Mouse (Mus musculus): ENCODE results near the gene Gm9837. TPM values are rescaled to one million over a fixed set of nuclear protein-coding genes. Genes with fewer than 3 reads are reported as not detected.

Gene Gm9837
- total RNA-seq, 2 experiments from 2014 or later, result not detected

- Histone ChIP-seq H3K4me3 (no peak overlapping the region), H3K27ac (no peak overlapping the region)
- no peak for DNase-seq
- intact Hi-C loops (cut with DNase I), result no loop called here
- TF ChIP-seq CTCF (IDR thresholded peaks at IDR 0.05), result no peak
These were observed 10.9 kb upstream of the Gm9837 start for GRCm38 (mm10) chr11:53481088-53481730.

DNA sequence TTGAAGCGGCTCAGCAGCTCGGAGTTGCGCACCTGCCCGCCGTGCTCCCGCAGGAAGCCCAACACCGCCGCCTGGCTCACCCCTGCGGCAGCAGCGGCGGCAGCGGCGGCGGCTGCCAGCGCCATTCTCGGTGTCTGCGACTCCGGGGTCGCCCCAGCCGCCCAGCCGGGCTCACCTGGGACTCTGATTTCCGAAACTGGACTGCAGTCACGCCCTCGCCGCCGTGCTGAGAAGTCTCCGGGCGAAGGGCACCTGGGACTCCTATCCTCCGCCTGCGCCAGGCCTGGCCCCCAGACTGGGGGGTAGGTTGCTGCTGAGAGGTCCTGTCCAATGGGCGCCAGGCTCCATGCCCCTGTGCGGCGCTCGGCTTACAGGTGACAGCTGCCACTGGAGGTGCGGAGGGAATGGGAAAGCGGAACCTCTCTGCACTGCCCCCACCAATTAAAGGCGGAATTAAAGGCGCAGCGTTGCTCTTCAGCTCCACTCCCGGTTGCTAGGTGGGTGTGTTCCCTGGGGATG, 9.6 kb upstream of the Gm9837 start, which contains the start of the genes Gm9945 and Sowaha:
Gene Gm9945 (plus strand): TSS at position 384 of the 519 bp plus-strand sequence.
Gene Sowaha (minus strand): TSS at position 492 of the 519 bp plus-strand sequence.
- Histone ChIP-seq H3K27ac (peak within 1 kb of the TSS; percentile 56), H3K4me3 (peak within 1 kb of the TSS; percentile 79)
- intact Hi-C loops (cut with DNase I), result no loop called here
- DNase-seq, result peak; percentile 61
- TF ChIP-seq CTCF (IDR thresholded peaks at IDR 0.05), result peak; percentile 38

DNA sequence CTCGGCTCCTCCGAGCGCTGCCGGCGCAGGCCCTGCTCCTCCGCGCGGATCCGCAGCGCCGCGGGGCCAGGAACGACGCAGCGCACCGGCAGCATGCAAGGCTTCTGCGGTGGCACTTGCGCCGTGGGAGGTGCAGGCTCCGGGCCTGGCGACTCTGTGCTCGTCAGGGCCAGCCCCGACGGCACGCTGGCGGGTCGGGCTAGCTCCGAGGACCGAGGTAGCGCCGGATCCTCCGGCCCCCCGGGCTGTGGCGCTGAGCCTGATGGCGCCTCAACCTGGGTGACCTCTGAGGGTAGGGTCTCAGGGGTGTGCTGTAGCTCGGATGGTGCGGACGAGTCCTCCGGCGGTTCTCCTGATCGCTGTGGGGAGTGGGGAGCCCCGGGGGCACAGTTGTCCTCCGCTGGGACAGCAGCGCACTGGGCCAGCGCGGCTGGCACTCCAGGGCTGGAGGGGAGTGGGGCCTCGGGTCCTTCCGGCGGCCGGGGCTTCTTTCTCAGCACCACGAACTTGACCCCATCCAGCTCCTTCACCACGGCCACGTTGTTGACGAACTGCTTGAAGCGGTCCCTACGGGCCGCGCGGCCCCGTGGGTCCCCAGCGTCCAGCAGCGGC, 9.0 kb upstream of the Gm9837 start:
- peak overlapping the region; percentile 56; the same call in 1 of the 2 replicates for H3K27ac ChIP-seq
- peak overlapping the region; percentile 79 for H3K4me3 ChIP-seq
- intact Hi-C loops (cut with DNase I), result no loop called here
- TF ChIP-seq CTCF (IDR thresholded peaks at IDR 0.05), result no peak
- DNase-seq, result peak; percentile 42

- intact Hi-C loops (cut with DNase I), result no loop called here
- Histone ChIP-seq H3K4me3 (peak overlapping the region; percentile 79), H3K27ac (no peak overlapping the region)
- DNase-seq, result no peak
- TF ChIP-seq CTCF (IDR thresholded peaks at IDR 0.05), result no peak
These were observed 8.3 kb upstream of the Gm9837 start for GRCm38 (mm10) chr11:53478383-53479170.

DNA sequence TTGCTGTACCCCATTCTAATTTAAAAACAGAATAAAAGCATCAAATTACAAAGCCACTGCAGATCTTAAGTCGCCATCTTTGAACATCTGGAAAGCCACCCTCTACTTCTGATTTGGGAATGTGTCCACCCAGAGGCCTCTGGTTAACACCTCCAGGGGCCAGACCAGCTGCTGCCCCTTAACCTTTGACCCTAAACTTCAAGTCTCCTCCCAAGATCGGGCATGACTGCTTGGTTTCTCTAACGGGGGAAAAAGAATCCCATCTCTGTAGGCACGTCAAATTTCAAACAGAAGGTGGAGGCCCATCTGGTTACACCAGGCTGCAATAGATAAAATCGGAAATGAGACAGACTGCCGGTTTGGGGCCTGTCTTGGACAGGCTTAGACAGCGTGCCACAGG, 7.6 kb upstream of the Gm9837 start:
- no peak for DNase-seq
- TF ChIP-seq CTCF (IDR thresholded peaks at IDR 0.05), result no peak
- H3K27ac ChIP-seq, result no peak overlapping the region
- intact Hi-C loops (cut with DNase I), result no loop called here
- H3K4me3 ChIP-seq, result no peak overlapping the region

DNA sequence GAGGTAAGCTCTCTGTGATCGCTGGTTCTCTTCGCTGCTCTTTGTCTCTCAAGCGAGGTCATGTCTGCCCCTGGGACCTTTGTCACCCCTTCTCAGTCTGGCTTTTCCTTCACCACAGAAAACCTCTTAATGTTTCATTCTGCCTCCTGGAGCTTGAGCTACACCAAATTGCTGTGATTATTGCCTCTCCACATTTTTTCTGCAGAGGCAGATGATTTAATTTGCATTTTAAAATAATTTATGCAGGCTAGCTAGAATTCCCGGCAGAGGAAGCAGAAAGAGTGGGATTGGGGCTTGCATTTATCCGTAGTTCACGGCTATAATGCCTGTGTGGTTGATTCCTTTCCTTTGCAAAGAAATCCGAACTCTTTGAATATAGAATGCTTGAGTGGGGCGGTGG, 5.3 kb upstream of the Gm9837 start:
- DNase-seq, result no peak
- Histone ChIP-seq H3K27ac (no peak overlapping the region), H3K4me3 (no peak overlapping the region)
- intact Hi-C loops (cut with DNase I), result no loop called here
- TF ChIP-seq CTCF (IDR thresholded peaks at IDR 0.05), result no peak

DNA sequence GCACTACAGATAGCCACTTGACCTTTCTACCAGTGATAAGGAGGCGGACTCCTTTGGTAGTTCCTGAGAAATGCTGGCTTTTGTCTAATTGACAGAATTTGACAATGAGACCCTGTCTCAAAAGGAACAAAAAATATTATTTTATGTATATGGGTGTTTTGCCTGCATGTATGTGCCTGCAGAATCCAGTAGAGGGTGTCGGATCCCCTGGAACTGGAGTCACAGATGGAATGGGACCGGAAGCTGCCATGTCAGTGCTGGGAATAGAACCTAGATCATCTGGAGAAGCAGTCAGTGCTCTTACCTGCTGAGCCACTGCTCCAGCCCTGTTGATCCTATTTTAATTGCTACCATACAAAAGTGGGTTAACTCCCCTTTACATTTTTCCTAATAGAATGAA, 2.4 kb upstream of the Gm9837 start:
- intact Hi-C loops (cut with DNase I), result no loop called here
- TF ChIP-seq CTCF (IDR thresholded peaks at IDR 0.05), result peak; percentile 18; the same call in 1 of the 2 replicates
- H3K27ac ChIP-seq, result no peak overlapping the region
- no peak for DNase-seq
- H3K4me3 ChIP-seq, result no peak overlapping the region

DNA sequence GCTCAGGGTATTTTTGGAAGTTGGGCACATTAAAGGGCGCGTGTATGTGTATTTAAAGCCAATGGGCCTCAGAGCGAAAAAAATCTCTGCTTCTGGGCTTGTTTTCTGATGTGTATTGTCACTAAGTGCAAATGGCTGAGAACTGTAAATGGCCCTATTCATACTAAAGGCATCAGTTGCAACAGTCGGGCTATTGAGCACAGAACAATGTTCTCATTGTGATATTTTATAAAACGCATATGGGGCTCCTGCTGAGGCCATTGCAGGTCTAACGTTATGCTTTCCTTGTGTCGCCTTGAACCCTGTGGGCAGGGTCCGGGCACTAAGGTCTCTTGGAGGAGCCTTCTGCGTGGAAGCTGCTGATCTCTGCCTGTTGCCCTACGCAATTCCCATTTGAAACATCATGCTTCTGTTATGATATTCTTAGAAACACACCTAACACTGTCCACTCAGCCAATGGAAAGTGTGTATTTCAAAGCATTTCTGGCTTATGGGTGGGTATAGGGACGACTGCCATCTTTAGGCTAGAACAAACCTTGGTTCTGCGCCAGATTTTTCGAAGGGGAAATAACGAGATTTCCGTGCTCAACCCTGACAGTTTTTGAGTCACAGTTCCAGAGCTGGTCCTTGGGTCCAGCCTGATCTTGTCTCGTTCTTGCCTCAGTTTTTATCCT, 848 bp downstream of the Gm9837 start:
- intact Hi-C loops (cut with DNase I), result loop anchor here (5.0 kb wide), 1 partner anchor 53 kb away; no protein-coding TSS in a partner anchor
- Histone ChIP-seq H3K27ac (peak overlapping the region; percentile 76), H3K4me3 (peak overlapping the region; percentile 60)
- DNase-seq, result no peak
- TF ChIP-seq CTCF (IDR thresholded peaks at IDR 0.05), result no peak

DNA sequence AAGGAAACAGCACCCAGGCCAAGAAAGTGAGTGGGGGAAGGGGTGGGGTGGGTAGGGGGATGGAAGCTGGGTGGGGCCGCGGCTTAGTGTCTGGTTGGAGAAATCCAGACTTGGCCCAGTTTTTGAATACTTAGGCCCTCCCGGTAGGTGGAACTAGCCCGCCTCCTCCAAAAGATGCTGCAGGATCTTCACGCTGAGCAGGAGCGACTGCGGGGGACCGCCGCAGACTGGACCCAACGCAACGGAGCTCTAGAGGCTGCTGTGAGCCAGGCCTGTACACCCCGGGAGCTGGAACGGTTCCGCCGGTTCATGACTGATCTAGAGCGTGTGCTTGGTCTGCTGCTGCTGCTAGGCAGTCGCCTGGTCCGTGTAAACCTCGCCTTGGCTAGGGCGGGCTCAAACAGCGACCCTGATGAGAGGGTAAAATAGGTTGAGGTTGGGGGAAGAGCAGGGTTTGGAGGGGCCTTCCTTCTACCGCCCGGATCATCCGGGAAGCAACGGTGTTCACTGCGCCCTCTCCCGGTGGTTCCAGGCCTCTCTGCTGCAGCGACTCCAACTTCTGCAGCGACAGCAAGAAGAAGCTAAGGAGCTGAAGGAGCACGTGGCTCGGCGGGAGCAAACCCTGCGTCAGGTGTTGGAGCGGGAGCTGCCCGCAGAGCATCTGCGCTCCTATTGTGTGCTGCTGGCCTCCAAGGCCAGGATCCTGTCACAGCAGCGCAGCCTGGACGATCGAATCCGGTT, 3.9 kb downstream of the Gm9837 start:
- H3K4me3 ChIP-seq, result peak overlapping the region; percentile 64
- DNase-seq, result peak; percentile 88
- intact Hi-C loops (cut with DNase I), result loop anchor here (5.0 kb wide), 1 partner anchor 56 kb away; no protein-coding TSS in a partner anchor
- peak overlapping the region; percentile 63 for H3K27ac ChIP-seq
- peak; percentile 89 for TF ChIP-seq CTCF (IDR thresholded peaks at IDR 0.05)

DNA sequence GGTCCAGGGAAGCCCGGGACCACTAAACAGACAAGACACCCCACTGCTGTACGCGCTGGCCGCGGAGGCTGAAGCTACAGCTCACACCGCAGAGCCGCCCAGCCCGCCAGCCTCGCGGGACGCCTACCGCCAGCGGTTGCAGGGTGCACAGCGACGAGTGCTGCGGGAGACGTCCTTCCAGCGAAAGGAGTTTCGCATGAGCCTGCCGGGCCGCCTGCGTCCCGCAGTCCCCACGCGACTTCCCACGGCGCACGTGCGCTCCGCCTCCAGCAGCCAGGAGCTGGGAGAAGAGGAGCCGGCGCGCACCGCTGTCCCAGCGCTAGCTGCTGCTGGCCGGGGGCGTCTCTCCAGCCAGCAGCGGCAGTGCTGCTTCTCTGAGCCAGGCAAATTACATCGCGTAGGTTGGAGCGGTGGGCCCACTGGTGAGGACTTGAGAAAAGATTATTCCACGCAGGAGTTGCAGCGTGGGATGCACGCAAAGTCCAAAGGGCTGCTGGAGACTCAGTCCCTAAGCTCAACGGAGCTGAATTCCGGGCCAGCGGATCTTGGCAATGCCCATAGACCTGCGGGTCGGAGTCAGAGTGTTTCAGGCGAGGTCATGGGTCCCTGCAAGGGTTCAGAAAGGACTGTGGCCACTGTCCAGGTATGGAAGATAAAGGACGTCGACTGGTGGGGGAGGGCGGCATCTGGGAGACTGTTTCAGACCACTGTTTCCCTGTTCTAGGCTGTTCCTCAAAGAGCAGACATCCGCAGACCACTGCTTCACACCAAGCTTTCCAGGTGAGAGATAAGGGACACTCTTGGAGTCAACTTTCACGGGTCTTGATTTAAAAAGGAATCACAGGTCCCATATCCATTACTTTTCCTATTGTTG, 6.5 kb downstream of the Gm9837 start:
- H3K27ac ChIP-seq, result no peak overlapping the region
- DNase-seq, result peak; percentile 38
- intact Hi-C loops (cut with DNase I), result no loop called here
- no peak for TF ChIP-seq CTCF (IDR thresholded peaks at IDR 0.05)
- peak overlapping the region; percentile 71 for H3K4me3 ChIP-seq

DNA sequence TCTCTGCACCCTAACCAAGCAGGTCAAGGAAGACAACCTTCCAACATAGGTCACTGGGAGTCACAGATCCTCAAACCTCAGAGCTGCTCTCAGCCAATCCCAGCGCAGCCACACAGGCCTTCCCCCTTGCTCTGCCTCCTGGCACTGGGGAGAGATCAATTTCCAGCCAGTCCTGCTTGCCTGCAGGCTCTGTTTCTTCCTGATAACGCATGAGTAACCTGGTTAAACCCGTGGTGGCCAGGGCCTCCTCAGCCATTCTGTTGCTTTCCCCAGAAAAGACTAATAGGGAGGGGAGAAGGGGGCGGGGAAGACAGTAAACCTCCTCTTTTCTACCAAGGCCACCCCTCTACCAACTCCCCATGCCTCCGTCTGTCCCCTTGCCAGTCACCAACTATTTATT, 8.6 kb downstream of the Gm9837 start:
- no peak for DNase-seq
- intact Hi-C loops (cut with DNase I), result no loop called here
- no peak for TF ChIP-seq CTCF (IDR thresholded peaks at IDR 0.05)
- H3K4me3 ChIP-seq, result no peak overlapping the region
- H3K27ac ChIP-seq, result no peak overlapping the region

All from gastrocnemius, adult 2 months (tissue).